Mouse (Mus musculus): ENCODE results near the gene Zfp719. TPM values are rescaled to one million over a fixed set of nuclear protein-coding genes. Genes with fewer than 3 reads are reported as not detected.

Gene Zfp719
- polyA plus RNA-seq (2015; fragmentation: Nextera tagmentation; extraction: Ambion mirVana): 7.5 and 8.3 TPM in 2 replicates

GRCm38 (mm10) chr7:43579440-43580171 lies at the start of gene Zfp719:
Gene Zfp719 (plus strand): TSS chr7:43579610.
- peaks cover 13% of the 10 kb centered on the region for H3K4me1 ChIP-seq (ENCODE audit: control insufficient read depth, insufficient read depth, low read length)
- peak within 1 kb of the TSS; percentile 77 for H3K4me3 ChIP-seq (ENCODE audit: low read length)
- peak within 1 kb of the TSS; percentile 89 for H3K27ac ChIP-seq (ENCODE audit: low read length)
- peak; percentile 99 for ATAC-seq
- WGBS: under 1% methylated on average over 37 of the region's 37 CpGs
- peak within 1 kb of the TSS; percentile 85 for H3K4me2 ChIP-seq (ENCODE audit: low read depth, low read length)
- no peaks in the 10 kb centered on the region for H3K9me3 ChIP-seq (ENCODE audit: control insufficient read depth, low read length)
- H3K36me3 ChIP-seq (ENCODE audit: control insufficient read depth, insufficient read depth, low read length): peaks cover 10% of the 10 kb centered on the region
- H3K27me3 ChIP-seq (replicated peaks; ENCODE audit: control insufficient read depth, insufficient read depth, low read length): no peaks in the 10 kb centered on the region
- H3K9ac ChIP-seq (ENCODE audit: low read depth, low read length): peak within 1 kb of the TSS; percentile 80

- no peaks in the 10 kb centered on the region for H3K36me3 ChIP-seq (ENCODE audit: control insufficient read depth, insufficient read depth, low read length)
- H3K4me3 ChIP-seq (ENCODE audit: low read length): no peak overlapping the region
- H3K4me2 ChIP-seq (ENCODE audit: low read depth, low read length): no peak overlapping the region
- no peaks in the 10 kb centered on the region for H3K4me1 ChIP-seq (ENCODE audit: control insufficient read depth, insufficient read depth, low read length)
- no peak for ATAC-seq
- no peaks in the 10 kb centered on the region for H3K27me3 ChIP-seq (replicated peaks; ENCODE audit: control insufficient read depth, insufficient read depth, low read length)
- no peak overlapping the region for H3K9ac ChIP-seq (ENCODE audit: low read depth, low read length)
- H3K9me3 ChIP-seq (ENCODE audit: control insufficient read depth, low read length): no peaks in the 10 kb centered on the region
- 68% methylated on average over 8 of the region's 8 CpGs for WGBS
- H3K27ac ChIP-seq (ENCODE audit: low read length): no peak overlapping the region
Observed at GRCm38 (mm10) chr7:43530216-43530785, 49.1 kb upstream of the Zfp719 start.

GRCm38 (mm10) chr7:43532936-43533505 lies 46.4 kb upstream of the Zfp719 start:
- no peak overlapping the region for H3K9ac ChIP-seq (ENCODE audit: low read depth, low read length)
- 82% methylated on average over 9 of the region's 9 CpGs for WGBS
- H3K4me1 ChIP-seq (ENCODE audit: control insufficient read depth, insufficient read depth, low read length): no peaks in the 10 kb centered on the region
- ATAC-seq: no peak
- H3K36me3 ChIP-seq (ENCODE audit: control insufficient read depth, insufficient read depth, low read length): no peaks in the 10 kb centered on the region
- no peak overlapping the region for H3K4me2 ChIP-seq (ENCODE audit: low read depth, low read length)
- no peak overlapping the region for H3K27ac ChIP-seq (ENCODE audit: low read length)
- H3K27me3 ChIP-seq (replicated peaks; ENCODE audit: control insufficient read depth, insufficient read depth, low read length): no peaks in the 10 kb centered on the region
- no peaks in the 10 kb centered on the region for H3K9me3 ChIP-seq (ENCODE audit: control insufficient read depth, low read length)
- H3K4me3 ChIP-seq (ENCODE audit: low read length): no peak overlapping the region

GRCm38 (mm10) chr7:43538524-43538923 lies 40.9 kb upstream of the Zfp719 start:
- Histone ChIP-seq H3K4me3 (ENCODE audit: low read length) (no peak overlapping the region), H3K27me3 (replicated peaks; ENCODE audit: control insufficient read depth, insufficient read depth, low read length) (no peaks in the 10 kb centered on the region), H3K4me2 (ENCODE audit: low read depth, low read length) (no peak overlapping the region), H3K4me1 (ENCODE audit: control insufficient read depth, insufficient read depth, low read length) (no peaks in the 10 kb centered on the region), H3K9me3 (ENCODE audit: control insufficient read depth, low read length) (no peaks in the 10 kb centered on the region), H3K27ac (ENCODE audit: low read length) (no peak overlapping the region), H3K36me3 (ENCODE audit: control insufficient read depth, insufficient read depth, low read length) (no peaks in the 10 kb centered on the region), H3K9ac (ENCODE audit: low read depth, low read length) (no peak overlapping the region)
- WGBS: 76% methylated on average over 4 of the region's 4 CpGs
- ATAC-seq: no peak

GRCm38 (mm10) chr7:43544225-43544977 lies 35.0 kb upstream of the Zfp719 start, which contains the start of gene Cd33:
Gene Cd33 (minus strand): TSS chr7:43544428.
- Histone ChIP-seq H3K9ac (ENCODE audit: low read depth, low read length) (no peak within 1 kb of the TSS), H3K4me3 (ENCODE audit: low read length) (no peak within 1 kb of the TSS), H3K9me3 (ENCODE audit: control insufficient read depth, low read length) (no peaks in the 10 kb centered on the region), H3K36me3 (ENCODE audit: control insufficient read depth, insufficient read depth, low read length) (no peaks in the 10 kb centered on the region), H3K4me2 (ENCODE audit: low read depth, low read length) (no peak within 1 kb of the TSS), H3K27ac (ENCODE audit: low read length) (no peak within 1 kb of the TSS), H3K4me1 (ENCODE audit: control insufficient read depth, insufficient read depth, low read length) (no peaks in the 10 kb centered on the region), H3K27me3 (replicated peaks; ENCODE audit: control insufficient read depth, insufficient read depth, low read length) (no peaks in the 10 kb centered on the region)
- WGBS: 75% methylated on average over 7 of the region's 7 CpGs
- ATAC-seq: no peak

GRCm38 (mm10) chr7:43545656-43546545 lies 33.5 kb upstream of the Zfp719 start:
- no peak for ATAC-seq
- Histone ChIP-seq H3K36me3 (ENCODE audit: control insufficient read depth, insufficient read depth, low read length) (no peaks in the 10 kb centered on the region), H3K27ac (ENCODE audit: low read length) (no peak overlapping the region), H3K4me1 (ENCODE audit: control insufficient read depth, insufficient read depth, low read length) (no peaks in the 10 kb centered on the region), H3K9ac (ENCODE audit: low read depth, low read length) (no peak overlapping the region), H3K4me2 (ENCODE audit: low read depth, low read length) (no peak overlapping the region), H3K27me3 (replicated peaks; ENCODE audit: control insufficient read depth, insufficient read depth, low read length) (no peaks in the 10 kb centered on the region), H3K4me3 (ENCODE audit: low read length) (no peak overlapping the region), H3K9me3 (ENCODE audit: control insufficient read depth, low read length) (no peaks in the 10 kb centered on the region)
- WGBS: 65% methylated on average over 7 of the region's 7 CpGs

GRCm38 (mm10) chr7:43547666-43548065 lies 31.7 kb upstream of the Zfp719 start:
- no peak overlapping the region for H3K27ac ChIP-seq (ENCODE audit: low read length)
- H3K27me3 ChIP-seq (replicated peaks; ENCODE audit: control insufficient read depth, insufficient read depth, low read length): no peaks in the 10 kb centered on the region
- H3K4me3 ChIP-seq (ENCODE audit: low read length): no peak overlapping the region
- H3K4me1 ChIP-seq (ENCODE audit: control insufficient read depth, insufficient read depth, low read length): no peaks in the 10 kb centered on the region
- no peak for ATAC-seq
- 35% methylated on average over 5 of the region's 5 CpGs for WGBS
- H3K4me2 ChIP-seq (ENCODE audit: low read depth, low read length): no peak overlapping the region
- H3K9me3 ChIP-seq (ENCODE audit: control insufficient read depth, low read length): no peaks in the 10 kb centered on the region
- H3K9ac ChIP-seq (ENCODE audit: low read depth, low read length): no peak overlapping the region
- no peaks in the 10 kb centered on the region for H3K36me3 ChIP-seq (ENCODE audit: control insufficient read depth, insufficient read depth, low read length)

- H3K4me3 ChIP-seq (ENCODE audit: low read length): no peak overlapping the region
- 75% methylated on average over 4 of the region's 4 CpGs for WGBS
- no peak for ATAC-seq
- H3K36me3 ChIP-seq (ENCODE audit: control insufficient read depth, insufficient read depth, low read length): no peaks in the 10 kb centered on the region
- no peaks in the 10 kb centered on the region for H3K27me3 ChIP-seq (replicated peaks; ENCODE audit: control insufficient read depth, insufficient read depth, low read length)
- no peak overlapping the region for H3K4me2 ChIP-seq (ENCODE audit: low read depth, low read length)
- H3K9me3 ChIP-seq (ENCODE audit: control insufficient read depth, low read length): no peaks in the 10 kb centered on the region
- no peak overlapping the region for H3K9ac ChIP-seq (ENCODE audit: low read depth, low read length)
- no peaks in the 10 kb centered on the region for H3K4me1 ChIP-seq (ENCODE audit: control insufficient read depth, insufficient read depth, low read length)
- no peak overlapping the region for H3K27ac ChIP-seq (ENCODE audit: low read length)
Observed at GRCm38 (mm10) chr7:43548206-43548605, 31.2 kb upstream of the Zfp719 start.

Data from intestine, embryonic 16.5 days (tissue).